Mouse (Mus musculus) ovary, postnatal 14 days (tissue): ENCODE data around the gene Vps9d1.
"Not testable (repeated sequence)": the region's sequence is repeated elsewhere in the genome, so short reads cannot be mapped to it uniquely, and the experiment has no call there.

ENCODE experiments used
- DNase-seq: peaks from one replicate; pipeline ENCODE4 v3.0.0; 2022; ENCODE audit warnings: low spot score

Vps9d1 gene

GRCm38 (mm10) chr8:123253451-123254098, 573 bp downstream of the Vps9d1 start:
- DNase-seq, result peak; percentile 14

GRCm38 (mm10) chr8:123252925-123253324, 1.2 kb downstream of the Vps9d1 start:
- DNase-seq, result no peak

GRCm38 (mm10) chr8:123250940-123251339, 3.2 kb downstream of the Vps9d1 start:
- DNase-seq, result no peak

- DNase-seq, result no peak
Measured at GRCm38 (mm10) chr8:123248596-123248995, 5.6 kb downstream of the Vps9d1 start.

GRCm38 (mm10) chr8:123247748-123248147, 6.4 kb downstream of the Vps9d1 start:
- no peak for DNase-seq

- no peak for DNase-seq
Measured at GRCm38 (mm10) chr8:123245543-123245942, 8.6 kb downstream of the Vps9d1 start.

GRCm38 (mm10) chr8:123244382-123244781, 9.8 kb downstream of the Vps9d1 start:
- DNase-seq, result no peak

- no peak for DNase-seq
Measured at GRCm38 (mm10) chr8:123243053-123243452, 11.1 kb downstream of the Vps9d1 start.

- DNase-seq, result no peak
Measured at GRCm38 (mm10) chr8:123242107-123242923, 11.8 kb downstream of the Vps9d1 start.

GRCm38 (mm10) chr8:123239398-123239797, 14.8 kb downstream of the Vps9d1 start:
- no peak for DNase-seq

- peak; percentile 83 for DNase-seq
Measured at GRCm38 (mm10) chr8:123235520-123236497, 18.3 kb downstream of the Vps9d1 start, which contains the start of gene Spata2l. TSS of gene Spata2l (minus strand) at chr8:123236233.

- DNase-seq, result no peak
Measured at GRCm38 (mm10) chr8:123234918-123235519, 19.1 kb downstream of the Vps9d1 start.

GRCm38 (mm10) chr8:123233760-123234159, 20.4 kb downstream of the Vps9d1 start:
- no peak for DNase-seq

- DNase-seq, result no peak
Measured at GRCm38 (mm10) chr8:123233300-123233699, 20.8 kb downstream of the Vps9d1 start.

GRCm38 (mm10) chr8:123232553-123232952, 21.6 kb downstream of the Vps9d1 start:
- no peak for DNase-seq

- DNase-seq, result no peak
Measured at GRCm38 (mm10) chr8:123231742-123232141, 22.4 kb downstream of the Vps9d1 start.

GRCm38 (mm10) chr8:123230326-123230725, 23.8 kb downstream of the Vps9d1 start:
- not testable (repeated sequence) for DNase-seq

GRCm38 (mm10) chr8:123228416-123228815, 25.7 kb downstream of the Vps9d1 start:
- DNase-seq, result no peak

GRCm38 (mm10) chr8:123224278-123225266, 29.6 kb downstream of the Vps9d1 start, which contains the start of gene Cdk10:
TSS of gene Cdk10 (plus strand) at chr8:123224842.
- DNase-seq, result peak; percentile 92

- no peak for DNase-seq
Measured at GRCm38 (mm10) chr8:123220917-123221316, 33.2 kb downstream of the Vps9d1 start.
